Mouse (Mus musculus) liver, embryonic 13.5 days (tissue): ENCODE measurements around the gene Chst4. TPM values are rescaled to one million over a fixed set of nuclear protein-coding genes. Genes with fewer than 3 reads are reported as not detected.
"Not testable (repeated sequence)": the region's sequence is repeated elsewhere in the genome, so short reads cannot be mapped to it uniquely, and the experiment has no call there.

Experiments
- ATAC-seq: fragments of 200-750 bp; cut with Nextera tagmentation; 2 replicates; pipeline ENCODE4 v1.8.0; 2017; ENCODE audit warnings: low read depth, mild to moderate bottlenecking, moderate number of reproducible peaks, moderate library complexity
- DNase-seq: peaks from one replicate; pipeline ENCODE4 v3.0.0; 2022
- H3K27ac ChIP-seq: fragments of 300-500 bp; sonication (generic); 2 replicates; pipeline ENCODE4 v1.5.1; 2015; ENCODE audit warnings: moderate library complexity, mild to moderate bottlenecking, inconsistent platforms
- H3K27me3 ChIP-seq: fragments of 300-500 bp; sonication (generic); 2 replicates; pipeline ENCODE4 v1.6.1; 2015; ENCODE audit warnings: mild to moderate bottlenecking, inconsistent platforms
- H3K36me3 ChIP-seq: fragments of 300-500 bp; sonication (generic); 2 replicates; pipeline ENCODE4 v1.6.1; 2015; ENCODE audit warnings: mild to moderate bottlenecking, inconsistent platforms
- H3K4me1 ChIP-seq: fragments of 300-500 bp; sonication (generic); replicated peaks from 2 replicates; pipeline ENCODE4 v1.6.1; 2015; ENCODE audit warnings: inconsistent platforms
- H3K4me2 ChIP-seq: fragments of 300-500 bp; sonication (generic); 2 replicates; pipeline ENCODE4 v1.6.1; 2015; ENCODE audit warnings: inconsistent platforms, mild to moderate bottlenecking, moderate library complexity
- H3K4me3 ChIP-seq: fragments of 300-500 bp; sonication (generic); replicated peaks from 2 replicates; pipeline ENCODE4 v1.5.1; 2015; ENCODE audit warnings: mild to moderate bottlenecking, inconsistent platforms
- H3K9ac ChIP-seq: fragments of 300-500 bp; sonication (generic); 2 replicates; pipeline ENCODE4 v1.6.1; 2015; ENCODE audit warnings: mild to moderate bottlenecking, inconsistent platforms
- H3K9me3 ChIP-seq: fragments of 300-500 bp; sonication (generic); replicated peaks from 2 replicates; pipeline ENCODE4 v1.6.1; 2016; ENCODE audit warnings: inconsistent platforms
- WGBS: fragments of 180-500 bp; shearing (Covaris S2); methylation state at CpG from one replicate; pipeline ENCODE4 v1.1.7; 2015; ENCODE audit not compliant: insufficient replicate concordance; 5-methylcytosine and 5-hydroxymethylcytosine counted together
- polyA plus RNA-seq: library from polyadenylated mRNA; unstranded; fragments of >200 nt; fragmentation: Nextera tagmentation; extraction: Ambion mirVana; gene quantifications from 2 replicates; pipeline ENCODE4 v1.2.1, GENCODE M21; 2015

Chst4 gene
- polyA plus RNA-seq, 1 experiment from 2014 or later, result not detected

- Histone ChIP-seq H3K36me3 (no peaks in the 10 kb centered on the region), H3K9ac (no peak overlapping the region), H3K4me1 (no peaks in the 10 kb centered on the region), H3K9me3 (no peaks in the 10 kb centered on the region), H3K4me2 (no peak overlapping the region), H3K27ac (no peak overlapping the region), H3K27me3 (no peaks in the 10 kb centered on the region), H3K4me3 (no peak overlapping the region)
- DNase-seq (no peak), ATAC-seq (no peak)
- WGBS, result 50% methylated on average over 4 of the region's 4 CpGs
These were observed 969 bp upstream of the Chst4 start for GRCm38 (mm10) chr8:110040509-110040908.

GRCm38 (mm10) chr8:110039216-110039615 is 324 bp downstream of the Chst4 start:
- H3K4me1 ChIP-seq, result no peaks in the 10 kb centered on the region
- no peaks in the 10 kb centered on the region for H3K9me3 ChIP-seq
- no peak for DNase-seq
- H3K27ac ChIP-seq, result no peak overlapping the region
- no peak overlapping the region for H3K9ac ChIP-seq
- no peak for ATAC-seq
- no peak overlapping the region for H3K4me2 ChIP-seq
- H3K27me3 ChIP-seq, result no peaks in the 10 kb centered on the region
- WGBS, result 40% methylated on average over 7 of the region's 7 CpGs
- no peaks in the 10 kb centered on the region for H3K36me3 ChIP-seq
- H3K4me3 ChIP-seq, result no peak overlapping the region

- Histone ChIP-seq H3K9ac (no peak overlapping the region), H3K4me1 (no peaks in the 10 kb centered on the region), H3K4me3 (no peak overlapping the region), H3K36me3 (no peaks in the 10 kb centered on the region), H3K9me3 (no peaks in the 10 kb centered on the region), H3K27ac (no peak overlapping the region), H3K4me2 (no peak overlapping the region), H3K27me3 (no peaks in the 10 kb centered on the region)
- DNase-seq (no peak), ATAC-seq (no peak)
- WGBS, result 48% methylated on average over 2 of the region's 2 CpGs
These were observed 3.4 kb downstream of the Chst4 start for GRCm38 (mm10) chr8:110036156-110036555.

- H3K9ac ChIP-seq, result no peak overlapping the region
- no peak overlapping the region for H3K4me3 ChIP-seq
- ATAC-seq (no peak), DNase-seq (no peak)
- H3K4me1 ChIP-seq, result no peaks in the 10 kb centered on the region
- no peaks in the 10 kb centered on the region for H3K9me3 ChIP-seq
- H3K4me2 ChIP-seq, result no peak overlapping the region
- H3K27me3 ChIP-seq, result no peaks in the 10 kb centered on the region
- no peaks in the 10 kb centered on the region for H3K36me3 ChIP-seq
- WGBS, result 61% methylated on average over 4 of the region's 4 CpGs
- no peak overlapping the region for H3K27ac ChIP-seq
These were observed 5.2 kb downstream of the Chst4 start for GRCm38 (mm10) chr8:110034331-110034730.

GRCm38 (mm10) chr8:110033771-110034170 is 5.8 kb downstream of the Chst4 start:
- H3K4me2 ChIP-seq, DNase-seq, ATAC-seq, H3K27me3 ChIP-seq, H3K9me3 ChIP-seq, H3K4me1 ChIP-seq, H3K36me3 ChIP-seq, H3K4me3 ChIP-seq, H3K9ac ChIP-seq, H3K27ac ChIP-seq: not testable (repeated sequence)
- WGBS, result 34% methylated on average over 8 of the region's 8 CpGs

GRCm38 (mm10) chr8:110022768-110023344 is 16.7 kb downstream of the Chst4 start:
- no peak overlapping the region for H3K9ac ChIP-seq
- DNase-seq (no peak), ATAC-seq (no peak)
- H3K36me3 ChIP-seq, result no peaks in the 10 kb centered on the region
- H3K27me3 ChIP-seq, result no peaks in the 10 kb centered on the region
- H3K9me3 ChIP-seq, result no peaks in the 10 kb centered on the region
- no peak overlapping the region for H3K27ac ChIP-seq
- no peak overlapping the region for H3K4me2 ChIP-seq
- H3K4me1 ChIP-seq, result no peaks in the 10 kb centered on the region
- no peak overlapping the region for H3K4me3 ChIP-seq
- WGBS, result 75% methylated on average over 10 of the region's 10 CpGs

- ATAC-seq, result no peak
- Histone ChIP-seq H3K36me3 (no peaks in the 10 kb centered on the region), H3K4me3 (no peak overlapping the region), H3K27ac (no peak overlapping the region), H3K4me2 (no peak overlapping the region), H3K9ac (no peak overlapping the region), H3K27me3 (no peaks in the 10 kb centered on the region), H3K9me3 (no peaks in the 10 kb centered on the region), H3K4me1 (no peaks in the 10 kb centered on the region)
- DNase-seq, result no peak
- WGBS, result 46% methylated on average over 6 of the region's 6 CpGs
These were observed 17.5 kb downstream of the Chst4 start for GRCm38 (mm10) chr8:110022081-110022480.

GRCm38 (mm10) chr8:110010868-110011267 is 28.7 kb downstream of the Chst4 start:
- ATAC-seq (no peak), DNase-seq (peak; percentile 11)
- Histone ChIP-seq H3K9ac (no peak overlapping the region), H3K36me3 (no peaks in the 10 kb centered on the region), H3K4me2 (no peak overlapping the region), H3K27me3 (no peaks in the 10 kb centered on the region), H3K4me3 (no peak overlapping the region), H3K4me1 (no peaks in the 10 kb centered on the region), H3K9me3 (no peaks in the 10 kb centered on the region), H3K27ac (no peak overlapping the region)
- 26% methylated on average over 5 of the region's 5 CpGs for WGBS

- ATAC-seq (no peak), DNase-seq (no peak)
- H3K9me3 ChIP-seq, result no peaks in the 10 kb centered on the region
- H3K4me3 ChIP-seq, result no peak overlapping the region
- no peak overlapping the region for H3K9ac ChIP-seq
- H3K36me3 ChIP-seq, result no peaks in the 10 kb centered on the region
- no peaks in the 10 kb centered on the region for H3K27me3 ChIP-seq
- no peak overlapping the region for H3K4me2 ChIP-seq
- 49% methylated on average over 8 of the region's 8 CpGs for WGBS
- H3K27ac ChIP-seq, result no peak overlapping the region
- no peaks in the 10 kb centered on the region for H3K4me1 ChIP-seq
These were observed 30.5 kb downstream of the Chst4 start for GRCm38 (mm10) chr8:110008995-110009446.

- WGBS, result 65% methylated on average over 26 of the region's 26 CpGs
These were observed 31.1 kb downstream of the Chst4 start for GRCm38 (mm10) chr8:110008228-110008994.

GRCm38 (mm10) chr8:110006312-110007023 is 33.1 kb downstream of the Chst4 start:
- H3K4me1 ChIP-seq, result no peaks in the 10 kb centered on the region
- H3K27me3 ChIP-seq, result no peaks in the 10 kb centered on the region
- WGBS, result 52% methylated on average over 17 of the region's 17 CpGs
- DNase-seq, result no peak
- no peak for ATAC-seq
- H3K27ac ChIP-seq, result no peak overlapping the region
- H3K4me2 ChIP-seq, result no peak overlapping the region
- H3K4me3 ChIP-seq, result no peak overlapping the region
- no peak overlapping the region for H3K9ac ChIP-seq
- no peaks in the 10 kb centered on the region for H3K36me3 ChIP-seq
- H3K9me3 ChIP-seq, result no peaks in the 10 kb centered on the region

More at GRCm38 (mm10) chr8:110008228-110008994, 31.1 kb downstream of the Chst4 start:
- no peak overlapping the region for H3K4me3 ChIP-seq
- H3K4me2 ChIP-seq, result no peak overlapping the region
- no peak for DNase-seq
- H3K36me3 ChIP-seq, result no peaks in the 10 kb centered on the region
- no peak overlapping the region for H3K27ac ChIP-seq
- H3K9ac ChIP-seq, result no peak overlapping the region
- H3K4me1 ChIP-seq, result no peaks in the 10 kb centered on the region
- no peaks in the 10 kb centered on the region for H3K9me3 ChIP-seq
- no peak for ATAC-seq
- H3K27me3 ChIP-seq, result no peaks in the 10 kb centered on the region
